Mouse (Mus musculus): Measurements from ENCODE around the gene Inpp4a.

DNA sequence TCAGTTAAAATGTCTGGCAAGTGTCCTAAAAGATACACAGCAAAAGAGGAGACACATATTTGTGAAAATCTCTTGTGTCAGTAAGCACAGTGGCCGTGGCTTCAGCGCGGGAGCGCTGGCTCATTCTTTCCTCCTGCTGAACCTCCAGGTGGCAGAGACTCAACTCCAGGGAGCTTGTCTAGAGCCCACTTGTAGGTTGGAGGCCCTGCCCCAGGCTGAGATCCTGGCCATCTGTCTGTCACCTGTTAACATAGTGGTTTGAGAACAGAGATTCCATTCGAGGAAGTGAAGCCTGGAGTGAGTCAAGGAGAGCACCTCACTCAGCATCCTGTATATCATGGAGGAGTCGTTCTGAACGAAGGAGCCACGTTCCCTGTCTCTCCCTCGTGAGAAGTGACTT is 37.6 kb downstream of the Inpp4a start:
- TF ChIP-seq CTCF (IDR thresholded peaks at IDR 0.05; ENCODE audit: control insufficient read depth, insufficient read depth, insufficient read length), result no peak
- TF ChIP-seq MYOG (IDR thresholded peaks at IDR 0.05; ENCODE audit: control insufficient read depth, extremely low read depth, insufficient read length), result no peak
- no peak for TF ChIP-seq MAX (IDR thresholded peaks at IDR 0.05)
- TF ChIP-seq USF1 (IDR thresholded peaks at IDR 0.05; ENCODE audit: low read depth), result no peak
- no peak for TF ChIP-seq CEBPB (IDR thresholded peaks at IDR 0.05; ENCODE audit: low read depth)
